Mouse (Mus musculus): ENCODE measurements around the gene Adgrf3. TPM values are rescaled to one million over a fixed set of nuclear protein-coding genes. Genes with fewer than 3 reads are reported as not detected.

Adgrf3 gene
- total and polyA plus RNA-seq, 3 experiments: 1.0 to 2.3 (median 2.2) TPM

- H3K4me1 ChIP-seq (ENCODE audit: control insufficient read depth in 1 of 2, insufficient read depth in 2 of 2): no peaks in the 10 kb centered on the region
- no peaks in the 10 kb centered on the region for H3K27me3 ChIP-seq (replicated peaks)
- H3K36me3 ChIP-seq (replicated peaks in 1 of 2; ENCODE audit: control insufficient read depth in 1 of 2, insufficient read depth in 1 of 2, low read length in 1 of 2): peaks cover 54 to 85% of the 10 kb centered on the region in 2 experiments
- H3K4me2 ChIP-seq (ENCODE audit: insufficient read depth, low read depth, poor library complexity, severe bottlenecking): no peak overlapping the region
- no peaks in the 10 kb centered on the region for H3K79me2 ChIP-seq (replicated peaks; ENCODE audit: control insufficient read depth, extremely low read depth, insufficient read depth, poor library complexity, severe bottlenecking)
- no peak overlapping the region for H3K9ac ChIP-seq (ENCODE audit: insufficient read depth, low read depth)
- in situ Hi-C loops (cut with MboI; ENCODE audit: low pct_ligation_motif_present, low pct_unique_long_range_greater_than_20kb, low sequenced_read_pairs) (no loop called here), dilution Hi-C loops (cut with MboI; ENCODE audit: extremely low pct_ligation_motif_present, extremely low pct_unique_long_range_greater_than_20kb, low sequenced_read_pairs) (no loop called here)
- H3K9me3 ChIP-seq (replicated peaks; ENCODE audit: low read length): no peaks in the 10 kb centered on the region
- no peak for TF ChIP-seq POLR2AphosphoS2 (IDR thresholded peaks at IDR 0.05; ENCODE audit: low read depth, low read length)
- TF ChIP-seq POLR2A (IDR thresholded peaks at IDR 0.05; ENCODE audit: low read depth, low read length): no peak
- no peak for TF ChIP-seq UBTF (IDR thresholded peaks at IDR 0.05; ENCODE audit: low read depth, low read length)
- TF ChIP-seq USF1 (IDR thresholded peaks at IDR 0.05; ENCODE audit: low read depth, low read length): no peak
- TF ChIP-seq MAFK (IDR thresholded peaks at IDR 0.05; ENCODE audit: insufficient replicate concordance, low read length): no peak
- no peak for TF ChIP-seq MYC (IDR thresholded peaks at IDR 0.05; ENCODE audit: low read depth, low read length)
- TF ChIP-seq HCFC1 (IDR thresholded peaks at IDR 0.05; ENCODE audit: low read depth, low read length): no peak
- no peak for TF ChIP-seq ZNF384 (IDR thresholded peaks at IDR 0.05; ENCODE audit: low read depth, low read length)
- TF ChIP-seq ZMIZ1 (IDR thresholded peaks at IDR 0.05; ENCODE audit: low read depth, low read length): no peak
- no peak for TF ChIP-seq TBP (conservative IDR thresholded peaks at IDR 0.05; ENCODE audit: low read depth, low read length)
- H3K4me3 ChIP-seq (replicated peaks in 1 of 3; ENCODE audit: low read depth in 2 of 3, low read length in 2 of 3, poor library complexity in 1 of 3): no peak overlapping the region
- no peak for DNase-seq (ENCODE audit: extremely low read depth)
- no peak overlapping the region for H3K27ac ChIP-seq (ENCODE audit: insufficient read depth, low read depth)
Measured at GRCm38 (mm10) chr5:30172931-30173692, 32.4 kb downstream of the Adgrf3 start.

- Histone ChIP-seq H3K27ac (ENCODE audit: insufficient read depth, low read depth) (no peak overlapping the region), H3K4me1 (ENCODE audit: control insufficient read depth in 1 of 2, insufficient read depth in 2 of 2) (no peaks in the 10 kb centered on the region), H3K36me3 (replicated peaks in 1 of 2; ENCODE audit: control insufficient read depth in 1 of 2, insufficient read depth in 1 of 2, low read length in 1 of 2) (peaks cover 48 to 84% of the 10 kb centered on the region in 2 experiments), H3K79me2 (replicated peaks; ENCODE audit: control insufficient read depth, extremely low read depth, insufficient read depth, poor library complexity, severe bottlenecking) (no peaks in the 10 kb centered on the region), H3K4me3 (replicated peaks in 1 of 3; ENCODE audit: low read depth in 2 of 3, low read length in 2 of 3, poor library complexity in 1 of 3) (no peak overlapping the region), H3K27me3 (replicated peaks) (no peaks in the 10 kb centered on the region), H3K9me3 (replicated peaks; ENCODE audit: low read length) (no peaks in the 10 kb centered on the region), H3K9ac (ENCODE audit: insufficient read depth, low read depth) (no peak overlapping the region), H3K4me2 (ENCODE audit: insufficient read depth, low read depth, poor library complexity, severe bottlenecking) (no peak overlapping the region)
- in situ Hi-C loops (cut with MboI; ENCODE audit: low pct_ligation_motif_present, low pct_unique_long_range_greater_than_20kb, low sequenced_read_pairs) (no loop called here), dilution Hi-C loops (cut with MboI; ENCODE audit: extremely low pct_ligation_motif_present, extremely low pct_unique_long_range_greater_than_20kb, low sequenced_read_pairs) (no loop called here)
- TF ChIP-seq MEF2A (IDR thresholded peaks at IDR 0.05; ENCODE audit: borderline replicate concordance, low read depth, low read length): no peak
- TF ChIP-seq SMC3 (IDR thresholded peaks at IDR 0.05; ENCODE audit: low read depth, low read length): no peak
- TF ChIP-seq IRF4 (IDR thresholded peaks at IDR 0.05; ENCODE audit: low read depth, low read length): no peak
- TF ChIP-seq RCOR1 (conservative IDR thresholded peaks at IDR 0.05; ENCODE audit: low read depth, low read length): no peak
- no peak for TF ChIP-seq POLR2A (IDR thresholded peaks at IDR 0.05; ENCODE audit: low read depth, low read length)
- no peak for TF ChIP-seq POLR2AphosphoS2 (IDR thresholded peaks at IDR 0.05; ENCODE audit: low read depth, low read length)
- no peak for TF ChIP-seq TBP (conservative IDR thresholded peaks at IDR 0.05; ENCODE audit: low read depth, low read length)
- TF ChIP-seq ETS1 (conservative IDR thresholded peaks at IDR 0.05; ENCODE audit: low read depth, low read length): no peak
- no peak for TF ChIP-seq GABPA (IDR thresholded peaks at IDR 0.05; ENCODE audit: insufficient replicate concordance, low read depth, low read length)
- TF ChIP-seq NRF1 (IDR thresholded peaks at IDR 0.05; ENCODE audit: low read depth, low read length): no peak
- TF ChIP-seq ZMIZ1 (IDR thresholded peaks at IDR 0.05; ENCODE audit: low read depth, low read length): no peak
- no peak for TF ChIP-seq HCFC1 (IDR thresholded peaks at IDR 0.05; ENCODE audit: low read depth, low read length)
- no peak for TF ChIP-seq MAX (IDR thresholded peaks at IDR 0.05; ENCODE audit: low read length)
- no peak for TF ChIP-seq EP300 (IDR thresholded peaks at IDR 0.05; ENCODE audit: low read length)
- no peak for TF ChIP-seq RAD21 (IDR thresholded peaks at IDR 0.05; ENCODE audit: low read depth, low read length)
- no peak for TF ChIP-seq MAFK (IDR thresholded peaks at IDR 0.05; ENCODE audit: insufficient replicate concordance, low read length)
- no peak for TF ChIP-seq BHLHE40 (IDR thresholded peaks at IDR 0.05; ENCODE audit: low read depth, low read length)
- DNase-seq (ENCODE audit: extremely low read depth): no peak
Measured at GRCm38 (mm10) chr5:30172115-30172514, 33.4 kb downstream of the Adgrf3 start.
